Mouse (Mus musculus): ENCODE data around the gene Raver2.
A peak's percentile ranks its signal among the peaks of the same experiment; 100 is the strongest.

GRCm38 (mm10) chr4:101168189-101168778 is 99.5 kb downstream of the Raver2 start:
- TF ChIP-seq EP300 (IDR thresholded peaks at IDR 0.05; ENCODE audit: insufficient read depth, low read depth, low read length) (0 out of 2 replicates have a peak, but pooled peaks have one; percentile 18), POLR2A (IDR thresholded peaks at IDR 0.05; ENCODE audit: insufficient read depth, low read depth, low read length) (no peak), CTCF (IDR thresholded peaks at IDR 0.05) (peak; percentile 89)

Measured in heart, adult 2 months (tissue).